Mouse (Mus musculus): Measurements from ENCODE around the gene Casp6. TPM values are rescaled to one million over a fixed set of nuclear protein-coding genes. Genes with fewer than 3 reads are reported as not detected.

Casp6 gene
- polyA plus RNA-seq, 1 experiment from 2014 or later = 72.2 TPM

Other genes starting within 250 kb of the Casp6 start
- 1.4 and 1.9 TPM in 2 replicates for gene Egf, start 146.1 kb upstream of the Casp6 start, polyA plus RNA-seq (2016; fragmentation: Nextera tagmentation; extraction: Ambion mirVana)
- gene Lrit3, start 97.4 kb upstream of the Casp6 start, polyA plus RNA-seq (2016; fragmentation: Nextera tagmentation; extraction: Ambion mirVana) = not detected in 2 replicates
- 0.11 and 0.20 TPM in 2 replicates for gene Rrh, start 78.8 kb upstream of the Casp6 start, polyA plus RNA-seq (2016; fragmentation: Nextera tagmentation; extraction: Ambion mirVana)
- gene Gar1, start 70.0 kb upstream of the Casp6 start, polyA plus RNA-seq (2016; fragmentation: Nextera tagmentation; extraction: Ambion mirVana) = 89.3 and 103 TPM in 2 replicates
- gene Cfi, start 65.5 kb upstream of the Casp6 start, polyA plus RNA-seq (2016; fragmentation: Nextera tagmentation; extraction: Ambion mirVana) = 0.42 and 0.52 TPM in 2 replicates
- 27.3 and 33.0 TPM in 2 replicates for gene Pla2g12a, start 22.8 kb upstream of the Casp6 start, polyA plus RNA-seq (2016; fragmentation: Nextera tagmentation; extraction: Ambion mirVana)
- gene Mcub, start 68.8 kb downstream of the Casp6 start, polyA plus RNA-seq (2016; fragmentation: Nextera tagmentation; extraction: Ambion mirVana) = 2.6 and 2.7 TPM in 2 replicates
- gene Sec24b, start 160.1 kb downstream of the Casp6 start, polyA plus RNA-seq (2016; fragmentation: Nextera tagmentation; extraction: Ambion mirVana) = 32.4 and 35.9 TPM in 2 replicates
- 1.5 and 2.4 TPM in 2 replicates for gene Col25a1, start 230.1 kb downstream of the Casp6 start, polyA plus RNA-seq (2016; fragmentation: Nextera tagmentation; extraction: Ambion mirVana)

Measured in midbrain, embryonic 10.5 days (tissue).